Mouse (Mus musculus) mouse embryonic stem cell (cell line): ENCODE data around the gene Csrp2.

Experiments
- in situ Hi-C, 2 experiments: fragments of 300-500 bp; cut with MboI; formaldehyde crosslinking; loops; 1 replicate in 1 of 2; 3 replicates in 1 of 2; pipeline ENCODE4 v1.14.3; 2019 to 2020; ENCODE audit warnings: low sequenced_read_pairs in 2 of 2, low pct_unique_long_range_greater_than_20kb in 1 of 2, mixed read lengths in 1 of 2; ENCODE audit not compliant: unreplicated experiment in 1 of 2

Gene Csrp2

DNA sequence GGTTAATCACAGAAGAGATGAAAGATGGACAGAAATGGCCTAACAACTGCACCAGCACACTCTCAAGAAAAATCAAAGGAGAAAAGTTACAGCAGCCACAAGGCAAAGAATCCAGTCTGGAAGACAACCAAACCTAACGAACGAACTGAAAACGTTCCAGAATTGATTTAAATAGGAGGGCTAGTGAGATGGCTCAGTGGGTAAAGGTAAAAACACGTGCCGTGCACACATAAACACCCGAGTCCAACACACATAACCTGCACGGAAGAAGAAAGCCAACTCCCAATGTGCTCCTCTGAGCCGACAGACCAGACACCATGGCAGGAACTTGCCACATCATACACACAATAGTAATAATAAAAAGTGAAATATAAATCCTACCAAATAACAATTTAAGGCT, 32.7 kb downstream of the Csrp2 start:
- in situ Hi-C loops, result no loop called here

DNA sequence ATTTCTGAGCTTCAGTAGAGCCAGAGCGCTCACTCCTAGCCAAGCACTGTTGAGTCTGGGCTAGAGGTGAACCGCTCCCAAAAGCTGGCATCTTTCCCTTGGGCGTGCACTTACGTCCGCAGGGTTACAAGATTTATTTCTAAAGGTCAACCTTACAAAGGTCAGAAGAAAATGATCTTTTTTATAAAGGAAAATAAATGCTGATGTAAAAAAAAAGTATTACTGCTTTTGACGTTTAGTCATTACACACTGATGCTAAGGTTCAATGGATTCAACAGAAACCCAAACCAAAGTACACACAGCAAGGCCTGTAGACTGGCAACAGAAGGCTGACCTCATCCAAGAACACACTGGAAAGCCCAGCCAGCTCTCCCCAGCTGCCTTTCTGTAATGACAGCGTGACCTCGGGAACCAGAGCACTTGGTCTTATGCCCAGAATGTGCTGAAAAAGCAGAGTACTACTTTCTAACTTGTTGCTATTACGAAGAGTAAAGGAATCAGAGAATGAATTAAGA, 33.4 kb downstream of the Csrp2 start:
- in situ Hi-C loops, result no loop called here

DNA sequence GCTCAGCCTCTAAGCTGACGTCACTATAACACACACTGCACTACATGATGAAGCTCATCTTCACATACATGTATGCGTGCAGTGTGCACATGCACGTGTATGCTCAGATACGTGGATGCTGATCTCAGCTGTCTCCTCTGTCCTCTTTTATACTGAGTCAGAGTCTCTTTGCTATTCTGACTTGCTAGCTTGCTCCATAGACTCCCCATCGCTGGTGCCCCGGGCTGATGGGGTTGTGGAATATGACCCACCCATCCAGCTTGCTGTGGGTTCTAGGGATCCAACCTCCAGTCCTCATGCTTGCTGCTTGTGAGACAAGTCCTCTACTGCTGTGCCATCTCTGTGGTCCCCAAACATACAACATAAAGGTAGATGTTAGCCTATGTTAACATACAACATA, 39.3 kb downstream of the Csrp2 start:
- in situ Hi-C loops, result no loop called here

DNA sequence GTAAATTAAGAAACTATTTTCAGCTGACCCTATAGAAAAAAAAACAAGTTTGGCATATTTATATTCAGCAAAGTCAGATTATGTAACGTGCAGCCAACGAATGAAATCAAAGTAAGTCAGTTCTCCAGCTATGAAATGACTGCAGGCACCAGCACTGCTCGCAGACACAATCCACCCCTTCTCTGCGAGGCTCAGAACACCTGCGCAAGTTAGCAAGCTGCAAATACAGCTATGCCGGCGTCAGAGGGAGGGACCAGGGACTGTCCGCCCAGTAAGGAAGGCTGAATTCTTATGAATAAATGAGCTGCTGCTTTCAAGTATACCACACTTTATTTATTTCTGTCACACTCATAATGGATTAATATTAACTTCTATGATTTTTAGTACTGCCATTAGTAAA, 40.2 kb downstream of the Csrp2 start:
- in situ Hi-C loops, result no loop called here

DNA sequence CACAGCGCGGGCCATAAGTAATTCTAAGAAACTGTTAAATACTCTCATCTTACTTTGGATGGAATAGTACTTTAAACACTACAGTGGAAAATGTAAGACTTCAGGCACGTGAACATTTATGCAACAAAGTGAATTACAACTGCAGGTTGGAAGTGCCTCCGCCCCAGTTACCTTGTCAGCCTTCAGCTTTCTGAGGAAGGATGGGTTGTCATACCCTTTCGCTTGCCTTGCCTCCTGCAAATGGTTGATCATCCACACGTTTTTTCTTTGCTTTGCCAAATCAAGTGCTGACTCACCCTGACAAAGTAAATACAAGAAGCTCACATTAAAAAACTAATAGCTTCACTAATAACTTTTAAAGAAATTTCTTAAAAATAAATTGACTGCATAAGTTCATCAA, 41.3 kb downstream of the Csrp2 start:
- in situ Hi-C loops, result no loop called here

DNA sequence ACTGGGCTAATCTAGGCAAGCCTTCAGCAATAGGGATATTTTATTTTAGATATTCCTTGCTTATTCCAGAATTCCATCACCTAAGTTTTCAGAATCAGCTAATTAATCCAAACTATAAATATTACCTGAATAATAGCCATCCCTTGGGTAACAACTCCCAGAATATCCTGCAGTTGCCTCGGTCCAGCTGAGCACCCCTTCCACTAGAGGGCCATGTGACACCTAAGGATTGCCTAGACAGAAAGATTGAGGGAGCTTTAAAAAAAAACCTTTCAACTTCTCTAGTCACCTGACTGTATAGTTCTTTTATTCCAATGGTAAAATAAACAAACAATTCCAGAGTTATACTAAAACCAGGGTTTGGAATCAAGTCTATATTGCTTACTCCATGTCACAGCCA, 42.6 kb downstream of the Csrp2 start:
- in situ Hi-C loops, result no loop called here

DNA sequence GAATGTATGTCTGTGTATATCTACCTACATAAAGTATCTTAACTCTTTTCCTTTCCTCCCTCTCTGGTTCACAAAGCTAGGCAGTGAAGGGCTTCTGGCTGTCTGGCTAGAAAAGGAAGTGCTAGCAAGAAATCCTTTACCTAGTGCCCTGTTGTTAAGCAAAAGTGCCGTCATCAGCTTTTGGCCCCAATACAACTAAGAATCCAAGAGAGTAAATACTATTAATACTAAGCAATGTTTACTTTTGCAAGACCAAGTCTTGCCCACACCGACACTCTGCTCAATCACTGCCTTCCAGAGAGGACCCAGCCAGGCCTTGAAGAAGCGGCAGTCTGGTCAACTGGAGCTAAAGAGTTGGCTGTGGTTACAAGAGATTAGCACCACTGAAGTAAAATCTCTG, 51.5 kb downstream of the Csrp2 start:
- in situ Hi-C loops, result loop anchor here in 1 of 2 experiments (10.0 kb wide), 1 partner anchor 176 kb away; no protein-coding TSS in a partner anchor

DNA sequence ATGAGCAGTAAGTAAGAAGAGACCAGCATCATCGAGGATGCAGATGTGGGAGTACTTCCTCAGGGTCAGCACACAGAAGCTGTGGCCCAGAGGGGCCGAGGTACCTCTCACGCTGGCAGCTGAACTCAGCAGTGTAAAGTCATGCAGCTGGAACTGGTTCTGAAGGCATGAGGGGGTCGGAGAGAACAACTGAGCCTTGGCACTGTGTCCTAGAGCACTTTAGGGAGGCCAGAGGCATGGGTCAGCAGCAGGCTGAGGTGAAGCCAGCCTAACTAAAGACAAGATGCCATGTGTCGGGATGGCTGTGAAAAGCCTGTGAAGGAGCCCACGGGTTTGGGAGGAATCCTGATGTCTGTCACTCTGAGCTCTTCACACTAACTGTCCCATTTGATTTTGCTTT, 51.9 kb downstream of the Csrp2 start:
- in situ Hi-C loops, result loop anchor here in 1 of 2 experiments (10.0 kb wide), 1 partner anchor 177 kb away; no protein-coding TSS in a partner anchor

DNA sequence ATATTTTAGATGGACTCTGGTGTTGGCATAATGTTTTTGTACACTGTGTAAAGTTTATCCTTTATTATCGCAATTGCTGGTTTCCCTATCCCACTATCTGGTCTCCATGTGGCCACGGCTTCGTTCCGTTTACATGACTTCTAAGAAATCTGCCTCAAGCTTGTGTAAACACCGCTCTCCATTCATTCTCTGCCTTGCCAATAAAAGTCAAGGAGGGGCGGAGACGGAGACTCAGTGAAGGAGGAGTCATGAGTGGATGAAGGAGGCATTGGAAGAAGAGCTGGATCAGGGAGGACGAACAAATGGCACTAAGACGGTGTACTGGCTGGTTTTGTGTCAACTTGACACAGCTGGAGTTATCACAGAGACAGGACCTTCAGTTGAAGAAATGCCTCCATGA, 52.4 kb downstream of the Csrp2 start:
- in situ Hi-C loops, result loop anchor here in 1 of 2 experiments (10.0 kb wide), 1 partner anchor 177 kb away; no protein-coding TSS in a partner anchor

DNA sequence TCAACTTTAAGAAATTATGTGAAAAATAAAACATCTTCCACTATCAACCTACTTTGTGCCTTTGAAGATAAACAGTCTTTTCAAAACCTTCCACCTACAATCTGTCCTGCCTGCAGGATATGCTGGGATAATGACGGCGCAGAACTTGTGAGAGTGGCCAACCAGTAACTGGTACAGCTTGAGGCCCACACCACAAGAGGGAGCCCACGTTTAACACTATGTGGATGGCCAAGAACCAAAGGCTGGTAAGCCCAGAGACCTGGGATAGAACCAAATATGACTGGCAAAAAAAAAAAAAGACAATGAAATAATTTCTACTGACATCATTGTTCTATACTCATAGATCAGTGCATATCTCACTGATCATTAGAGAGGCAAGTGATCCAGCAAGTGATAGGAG, 54.9 kb downstream of the Csrp2 start:
- in situ Hi-C loops, result loop anchor here in 1 of 2 experiments (10.0 kb wide), 1 partner anchor 180 kb away; no protein-coding TSS in a partner anchor

DNA sequence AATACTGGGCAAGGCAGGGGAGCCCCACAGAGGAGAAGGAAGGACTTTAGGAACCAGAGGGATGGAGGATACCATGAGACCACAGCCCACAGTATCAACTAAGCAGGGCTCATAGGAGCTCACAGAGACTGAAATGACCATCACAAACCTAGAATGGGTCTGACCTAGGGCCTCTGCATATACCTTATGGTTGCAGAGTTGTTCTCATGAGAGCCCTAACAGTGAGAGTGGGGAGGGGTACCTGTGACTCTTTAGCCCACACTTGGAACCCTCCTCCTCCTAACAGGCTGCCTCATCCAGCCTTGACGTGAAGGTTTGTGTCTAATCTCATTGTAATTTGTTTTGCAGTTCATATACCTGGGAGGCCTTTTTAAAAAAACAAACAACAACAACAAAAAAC, 55.3 kb downstream of the Csrp2 start:
- in situ Hi-C loops, result loop anchor here (5.0 to 10.0 kb wide), 2 partner anchors 178 to 180 kb away; no protein-coding TSS in a partner anchor

DNA sequence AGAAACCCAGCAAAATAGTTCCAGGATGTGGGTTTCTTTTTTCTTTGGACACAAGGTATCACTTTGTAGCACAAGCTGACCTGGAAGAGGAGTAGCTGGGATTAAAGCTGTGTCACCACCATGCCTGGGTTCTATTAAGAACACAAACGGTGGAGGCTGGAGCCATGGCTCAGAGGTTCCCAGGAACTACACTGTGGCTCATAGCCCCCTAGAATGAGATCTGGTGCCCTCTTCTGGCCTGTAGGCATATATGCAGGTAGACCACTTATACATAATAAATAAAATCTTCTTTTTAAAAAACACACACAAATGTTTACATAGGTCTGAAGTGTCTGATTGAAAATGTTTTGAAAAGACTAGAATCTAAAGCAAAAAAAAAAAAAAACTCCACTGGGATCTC, 56.5 kb downstream of the Csrp2 start:
- in situ Hi-C loops, result loop anchor here (5.0 to 10.0 kb wide), 2 partner anchors 179 to 181 kb away; no protein-coding TSS in a partner anchor

DNA sequence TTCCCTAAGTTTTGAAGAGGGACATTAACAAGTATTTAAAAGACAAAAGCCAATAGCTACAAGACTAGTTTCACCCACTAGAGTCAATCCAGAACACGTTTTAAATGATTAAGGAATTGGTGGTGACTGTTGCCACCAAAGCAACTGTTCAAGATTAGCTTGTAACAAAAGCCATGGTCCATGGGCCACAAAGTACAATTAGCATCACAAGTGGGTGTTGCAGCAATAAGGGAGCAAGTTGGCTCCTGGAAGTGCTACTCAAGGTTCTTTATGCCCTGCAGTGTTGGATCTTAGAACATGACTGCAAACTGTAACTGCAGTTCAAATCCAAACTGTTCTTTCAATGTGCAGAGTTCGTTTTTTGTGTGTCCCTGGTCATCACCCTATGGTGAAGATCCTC, 57.8 kb downstream of the Csrp2 start:
- in situ Hi-C loops, result loop anchor here (5.0 to 10.0 kb wide), 2 partner anchors 180 to 183 kb away; no protein-coding TSS in a partner anchor

DNA sequence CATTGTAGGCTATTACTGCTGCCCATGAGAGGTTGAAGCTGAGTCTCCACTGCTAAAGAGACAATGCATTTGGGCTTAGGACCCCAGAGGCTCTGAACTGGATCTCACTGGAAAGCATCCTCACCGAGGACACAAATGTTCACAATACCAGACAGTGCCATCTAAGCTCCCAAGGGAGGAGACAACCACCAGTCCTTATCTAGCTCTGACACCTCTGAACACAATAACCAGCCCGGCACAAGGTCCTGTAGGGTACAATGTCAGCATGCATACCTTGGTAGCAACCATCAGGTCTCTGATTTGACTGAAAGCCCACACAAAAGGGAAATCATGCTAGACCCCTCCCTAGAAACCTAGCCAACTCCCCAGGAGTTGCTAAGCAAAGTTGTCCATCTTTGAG, 59.8 kb downstream of the Csrp2 start:
- in situ Hi-C loops, result loop anchor here (5.0 to 10.0 kb wide), 2 partner anchors 182 to 185 kb away; no protein-coding TSS in a partner anchor

DNA sequence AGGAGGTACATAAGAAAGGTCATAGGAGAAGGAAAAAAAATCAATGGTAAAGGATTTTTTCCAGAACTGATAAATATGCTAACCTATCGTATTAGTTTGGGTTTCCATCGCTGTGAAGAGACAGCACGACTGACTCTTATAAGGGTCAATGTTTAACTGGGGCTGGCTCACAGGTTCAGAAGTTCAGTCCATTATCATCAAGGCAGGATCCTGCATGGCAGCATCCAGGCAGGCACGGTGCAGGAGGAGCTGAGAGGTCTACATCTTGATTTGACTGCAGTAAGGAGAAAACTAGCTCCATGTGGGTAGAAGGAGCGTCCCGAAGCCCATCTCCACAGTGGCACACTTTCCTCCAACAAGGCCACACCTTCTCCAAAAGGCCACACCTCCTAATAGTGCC, 60.9 kb downstream of the Csrp2 start:
- in situ Hi-C loops, result loop anchor here in 1 of 2 experiments (10.0 kb wide), 1 partner anchor 114 kb away; no protein-coding TSS in a partner anchor

DNA sequence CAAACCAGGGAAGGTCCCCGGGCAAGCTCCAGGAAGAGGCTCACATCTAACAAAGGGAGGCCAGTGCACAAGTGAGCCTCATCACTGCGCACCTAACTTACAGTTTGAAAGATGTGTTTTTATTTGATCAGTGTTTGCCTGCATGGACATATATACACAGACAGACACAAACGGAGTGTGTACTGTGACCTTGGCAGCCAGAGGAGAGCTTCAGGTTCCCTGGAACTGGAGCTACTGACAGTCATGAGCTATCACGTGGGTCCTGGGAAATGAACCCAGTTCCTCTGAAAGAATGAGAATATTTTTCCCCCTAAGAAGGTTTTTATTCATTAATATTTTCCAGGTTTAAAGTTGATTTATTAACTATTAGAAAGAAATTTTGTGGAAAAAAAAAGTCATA, 63.2 kb downstream of the Csrp2 start:
- in situ Hi-C loops, result loop anchor here in 1 of 2 experiments (10.0 kb wide), 1 partner anchor 112 kb away; no protein-coding TSS in a partner anchor

DNA sequence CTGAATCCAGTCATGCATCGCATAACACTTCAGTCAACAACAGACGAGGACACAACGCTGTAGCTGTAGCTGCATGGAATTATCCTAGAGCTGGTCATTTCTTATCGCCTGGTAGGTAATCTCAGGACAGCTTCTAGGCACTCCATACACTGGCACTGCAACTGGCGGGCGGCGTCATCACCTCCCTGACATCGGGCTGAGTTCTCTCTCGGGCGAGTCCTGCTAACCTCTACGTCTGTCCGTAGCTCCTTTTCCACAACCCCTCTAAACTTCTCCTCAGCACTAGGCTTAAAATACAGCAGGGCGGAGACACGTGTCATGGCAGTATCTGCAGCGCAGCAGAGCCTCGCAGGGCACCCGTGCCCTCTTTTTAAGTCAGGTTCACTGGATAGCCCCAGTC, 67.1 kb downstream of the Csrp2 start:
- in situ Hi-C loops, result loop anchor here in 1 of 2 experiments (10.0 kb wide), 1 partner anchor 108 kb away; no protein-coding TSS in a partner anchor
